Mouse (Mus musculus): ENCODE measurements around the gene Slc25a10.

- TF ChIP-seq POLR2A (IDR thresholded peaks at IDR 0.05; ENCODE audit: control insufficient read depth, low read depth, low read length) (no peak), CTCF (IDR thresholded peaks at IDR 0.05; ENCODE audit: control insufficient read depth, insufficient read depth, insufficient replicate concordance, low read depth, low read length) (no peak)
These were observed 26.9 kb downstream of the Slc25a10 start for GRCm38 (mm10) chr11:120518558-120518957.

Data from testis, adult 2 months (tissue).